Mouse (Mus musculus): Measurements from ENCODE around the gene Nck2.

DNA sequence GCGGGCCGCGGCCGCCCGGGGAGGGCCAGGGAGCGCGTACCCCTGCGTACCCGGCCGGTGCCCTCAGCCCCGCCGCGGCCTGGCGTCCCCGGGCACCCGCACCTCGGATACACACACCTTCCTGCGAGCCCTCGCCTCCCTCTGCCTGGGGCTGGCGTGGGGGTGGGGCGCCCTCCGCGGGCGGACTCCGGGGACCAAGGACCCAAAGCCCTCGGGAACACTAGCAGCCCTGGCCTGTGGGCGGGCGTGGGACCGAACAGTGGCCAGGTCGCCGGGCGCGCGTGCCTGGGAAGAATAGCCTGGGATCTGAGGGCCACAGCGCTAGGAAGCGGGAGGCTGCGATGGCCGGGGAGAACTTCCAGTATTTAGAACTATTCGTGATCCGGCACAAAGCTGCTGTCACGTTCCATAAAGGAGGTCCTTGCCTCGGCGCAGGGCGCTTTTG lies 1.7 kb downstream of the Nck2 start:
- TF ChIP-seq MAFK (IDR thresholded peaks at IDR 0.05; ENCODE audit: insufficient read depth, low read depth, low read length) (no peak), CHD2 (IDR thresholded peaks at IDR 0.05; ENCODE audit: low read depth, low read length) (no peak)
